Mouse (Mus musculus): ENCODE measurements around the gene Polr3e. TPM values are rescaled to one million over a fixed set of nuclear protein-coding genes. Genes with fewer than 3 reads are reported as not detected.
"Not testable (repeated sequence)": the region's sequence is repeated elsewhere in the genome, so short reads cannot be mapped to it uniquely, and the experiment has no call there.

Polr3e gene
- total RNA-seq, 2 experiments from 2014 or later = 0.42 to 2.3 TPM

DNA sequence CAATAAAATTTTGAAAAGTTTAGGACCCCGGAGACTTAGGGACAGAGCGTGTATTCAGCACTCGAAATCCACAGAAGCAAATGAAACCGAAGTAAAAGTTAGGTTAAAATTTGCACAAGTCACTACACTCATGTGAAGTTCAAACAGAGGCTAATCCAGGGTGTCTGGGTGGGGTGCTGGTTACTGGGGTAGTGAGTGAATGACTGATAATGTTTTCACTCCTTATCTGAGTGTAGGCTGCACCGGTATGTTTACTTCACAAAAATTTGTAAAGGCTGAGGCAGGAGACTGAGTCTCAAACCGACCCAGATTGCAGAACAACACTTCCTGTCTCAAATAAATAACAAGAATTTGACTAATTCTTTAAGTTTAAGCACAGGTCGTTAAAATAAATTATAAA lies 51.7 kb downstream of the Polr3e start:
- ATAC-seq (replicated peaks; ENCODE audit: low FRiP score, poor library complexity, severe bottlenecking) = peak; percentile 94

GRCm38 (mm10) chr7:120970112-120970511 lies 52.6 kb downstream of the Polr3e start:
- ATAC-seq (replicated peaks; ENCODE audit: low FRiP score, poor library complexity, severe bottlenecking) = no peak

GRCm38 (mm10) chr7:120972471-120972870 lies 54.9 kb downstream of the Polr3e start:
- not testable (repeated sequence) for ATAC-seq (replicated peaks; ENCODE audit: low FRiP score, poor library complexity, severe bottlenecking)

- ATAC-seq (replicated peaks; ENCODE audit: low FRiP score, poor library complexity, severe bottlenecking) = no peak
Measured at GRCm38 (mm10) chr7:120974001-120974400, 56.5 kb downstream of the Polr3e start.

DNA sequence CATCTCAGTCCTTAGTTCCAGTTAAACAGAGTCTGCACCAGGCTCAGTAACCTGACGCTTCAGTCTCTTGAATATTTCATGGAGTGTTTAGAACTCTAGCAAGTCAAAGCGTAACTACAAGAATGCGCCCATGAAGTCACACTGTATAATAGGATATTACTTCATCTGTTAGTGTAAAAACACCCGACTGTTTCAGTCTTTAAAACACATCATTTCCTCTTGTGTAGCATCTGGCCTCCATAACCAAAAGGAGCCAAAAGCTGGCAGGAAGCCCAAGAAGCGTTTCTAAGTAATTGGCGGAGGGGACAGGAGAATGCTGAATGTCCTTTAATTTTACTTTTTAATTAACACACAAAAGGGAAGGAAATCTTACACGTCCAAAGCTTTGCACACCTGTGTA lies 59.5 kb downstream of the Polr3e start:
- ATAC-seq (replicated peaks; ENCODE audit: low FRiP score, poor library complexity, severe bottlenecking) = no peak

- peak; percentile 66 for ATAC-seq (replicated peaks; ENCODE audit: low FRiP score, poor library complexity, severe bottlenecking)
Measured at GRCm38 (mm10) chr7:120980041-120980440, 62.5 kb downstream of the Polr3e start.

DNA sequence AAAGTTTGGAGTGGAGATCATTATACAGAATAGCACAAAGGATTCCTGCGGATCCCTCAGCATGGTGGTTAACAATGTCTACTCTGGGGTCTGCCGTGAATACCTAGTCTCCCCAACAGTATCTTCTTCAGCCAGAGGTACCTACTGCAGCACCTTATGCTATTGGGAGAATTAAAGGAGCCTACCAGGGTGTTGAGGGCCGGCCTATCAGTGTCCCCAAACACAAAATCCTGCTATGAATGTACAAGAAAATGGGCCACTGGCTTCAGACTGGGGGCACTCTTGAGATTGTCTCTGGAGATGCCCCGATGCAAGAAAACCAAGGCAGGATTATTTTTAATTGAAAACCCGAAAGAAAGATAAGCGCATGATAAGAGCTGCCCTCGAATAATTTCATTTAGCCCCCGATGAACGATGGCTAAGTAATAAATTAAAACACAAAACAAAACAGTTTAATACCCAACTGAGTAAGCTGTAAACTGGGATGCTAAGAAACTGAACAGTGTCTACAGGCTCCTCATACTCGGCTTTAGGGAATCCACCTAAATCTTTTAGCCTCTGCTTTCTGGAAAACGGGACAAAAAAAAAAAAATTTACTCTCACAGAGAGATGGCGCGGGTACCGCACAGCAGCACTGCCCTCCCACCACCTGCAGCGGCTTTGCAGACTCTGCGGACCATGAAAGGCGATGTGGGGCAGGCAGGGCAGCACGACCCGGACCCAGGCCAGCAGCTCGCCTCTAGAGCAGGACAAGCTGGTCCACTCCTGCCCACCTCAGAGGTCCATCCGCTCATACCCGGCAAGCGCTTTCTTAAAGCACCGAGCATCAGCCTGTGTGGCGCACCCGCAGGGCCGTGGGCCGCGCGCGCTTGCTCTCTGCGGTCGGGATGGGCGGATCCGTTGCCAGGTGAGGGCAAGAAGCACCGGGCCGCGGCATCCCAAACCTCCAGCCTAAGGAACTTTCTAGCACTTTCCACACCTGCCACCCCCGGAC lies 63.7 kb downstream of the Polr3e start:
- ATAC-seq (replicated peaks; ENCODE audit: low FRiP score, poor library complexity, severe bottlenecking) = peak; percentile 47

- peak; percentile 82 for ATAC-seq (replicated peaks; ENCODE audit: low FRiP score, poor library complexity, severe bottlenecking)
Measured at GRCm38 (mm10) chr7:120982200-120982841, 64.8 kb downstream of the Polr3e start, which contains the start of the genes Cdr2 and Mfsd13b. Cdr2 (minus strand) TSS chr7:120982312. Mfsd13b (plus strand) TSS chr7:120982509.

GRCm38 (mm10) chr7:120982968-120983367 lies 65.4 kb downstream of the Polr3e start:
- ATAC-seq (replicated peaks; ENCODE audit: low FRiP score, poor library complexity, severe bottlenecking) = no peak

GRCm38 (mm10) chr7:120991191-120991590 lies 73.6 kb downstream of the Polr3e start:
- no peak for ATAC-seq (replicated peaks; ENCODE audit: low FRiP score, poor library complexity, severe bottlenecking)

Other genes starting within 250 kb of the Polr3e start
- not detected in 2 replicates for gene Pdzd9, start 247.4 kb upstream of the Polr3e start, total RNA-seq (2015; ENCODE audit: low replicate concordance)
- gene Pdzd9, start 247.4 kb upstream of the Polr3e start, total RNA-seq (2017; ENCODE audit: low replicate concordance) = 0.08 and 1.8 TPM in 2 replicates
- gene Mosmo, start 240.1 kb upstream of the Polr3e start, total RNA-seq (2015; ENCODE audit: low replicate concordance) = 31.7 and 41.1 TPM in 2 replicates
- 26.8 and 27.0 TPM in 2 replicates for gene Mosmo, start 240.1 kb upstream of the Polr3e start, total RNA-seq (2017; ENCODE audit: low replicate concordance)
- gene Vwa3a, start 178.4 kb upstream of the Polr3e start, total RNA-seq (2015; ENCODE audit: low replicate concordance) = not detected in 2 replicates
- gene Vwa3a, start 178.4 kb upstream of the Polr3e start, total RNA-seq (2017; ENCODE audit: low replicate concordance) = 4.6 TPM in 1 of 2 replicates, not detected in the other
- gene Gm5737, start 105.4 kb upstream of the Polr3e start, total RNA-seq (2015; ENCODE audit: low replicate concordance) = not detected in 2 replicates
- gene Gm5737, start 105.4 kb upstream of the Polr3e start, total RNA-seq (2017; ENCODE audit: low replicate concordance) = not detected in 2 replicates
- 35.6 and 62.3 TPM in 2 replicates for gene Eef2k, start 74.9 kb upstream of the Polr3e start, total RNA-seq (2015; ENCODE audit: low replicate concordance)
- 80.2 and 225 TPM in 2 replicates for gene Eef2k, start 74.9 kb upstream of the Polr3e start, total RNA-seq (2017; ENCODE audit: low replicate concordance)
- gene Cdr2, start 64.6 kb downstream of the Polr3e start, total RNA-seq (2015; ENCODE audit: low replicate concordance) = 226 and 240 TPM in 2 replicates
- gene Cdr2, start 64.6 kb downstream of the Polr3e start, total RNA-seq (2017; ENCODE audit: low replicate concordance) = 362 and 391 TPM in 2 replicates
- not detected in 2 replicates for gene Mfsd13b, start 64.8 kb downstream of the Polr3e start, total RNA-seq (2015; ENCODE audit: low replicate concordance)
- not detected in 2 replicates for gene Mfsd13b, start 64.8 kb downstream of the Polr3e start, total RNA-seq (2017; ENCODE audit: low replicate concordance)
- 46.9 and 103 TPM in 2 replicates for gene Mettl9, start 116.7 kb downstream of the Polr3e start, total RNA-seq (2015; ENCODE audit: low replicate concordance)
- 43.6 and 67.9 TPM in 2 replicates for gene Mettl9, start 116.7 kb downstream of the Polr3e start, total RNA-seq (2017; ENCODE audit: low replicate concordance)
- 79.6 and 88.9 TPM in 2 replicates for gene Igsf6, start 156.8 kb downstream of the Polr3e start, total RNA-seq (2015; ENCODE audit: low replicate concordance)
- 40.0 and 44.3 TPM in 2 replicates for gene Igsf6, start 156.8 kb downstream of the Polr3e start, total RNA-seq (2017; ENCODE audit: low replicate concordance)
- not detected in 2 replicates for gene Otoa, start 163.9 kb downstream of the Polr3e start, total RNA-seq (2015; ENCODE audit: low replicate concordance)
- not detected in 2 replicates for gene Otoa, start 163.9 kb downstream of the Polr3e start, total RNA-seq (2017; ENCODE audit: low replicate concordance)

All from erythroid progenitor cell, adult 5-6 weeks (primary cell).